Mouse (Mus musculus): ENCODE measurements around the gene Napa. TPM values are rescaled to one million over a fixed set of nuclear protein-coding genes. Genes with fewer than 3 reads are reported as not detected.

Napa gene
- polyA plus RNA-seq, 1 experiment from 2014 or later, result 166 TPM

GRCm38 (mm10) chr7:16061219-16062098 lies 36.8 kb upstream of the Napa start, which contains the start of gene Zfp541:
Gene Zfp541, plus strand, starts transcription at chr7:16061814.
- Histone ChIP-seq H3K27ac (no peak within 1 kb of the TSS), H3K27me3 (peaks cover 44% of the 10 kb centered on the region), H3K4me3 (no peak within 1 kb of the TSS), H3K4me2 (peak within 1 kb of the TSS; percentile 18; the same call in 1 of the 2 replicates), H3K9ac (no peak within 1 kb of the TSS), H3K36me3 (ENCODE audit: poor library complexity, severe bottlenecking) (no peaks in the 10 kb centered on the region), H3K4me1 (no peaks in the 10 kb centered on the region), H3K9me3 (replicated peaks) (peaks cover 8% of the 10 kb centered on the region)
- ATAC-seq, result no peak
- WGBS, result 51% methylated on average over 67 of the region's 80 CpGs

- peaks cover 44% of the 10 kb centered on the region for H3K27me3 ChIP-seq
- H3K9me3 ChIP-seq (replicated peaks), result peaks cover 8% of the 10 kb centered on the region
- no peaks in the 10 kb centered on the region for H3K4me1 ChIP-seq
- no peak overlapping the region for H3K9ac ChIP-seq
- ATAC-seq, result no peak
- no peak overlapping the region for H3K4me2 ChIP-seq
- H3K27ac ChIP-seq, result no peak overlapping the region
- no peaks in the 10 kb centered on the region for H3K36me3 ChIP-seq (ENCODE audit: poor library complexity, severe bottlenecking)
- H3K4me3 ChIP-seq, result no peak overlapping the region
- WGBS, result 81% methylated on average over 15 of the region's 15 CpGs
Observed at GRCm38 (mm10) chr7:16062099-16062420, 36.2 kb upstream of the Napa start.

GRCm38 (mm10) chr7:16063490-16063889 lies 34.8 kb upstream of the Napa start:
- Histone ChIP-seq H3K36me3 (ENCODE audit: poor library complexity, severe bottlenecking) (no peaks in the 10 kb centered on the region), H3K27ac (no peak overlapping the region), H3K4me3 (no peak overlapping the region), H3K27me3 (peaks cover 36% of the 10 kb centered on the region), H3K4me2 (no peak overlapping the region), H3K9ac (no peak overlapping the region), H3K4me1 (no peaks in the 10 kb centered on the region), H3K9me3 (replicated peaks) (peaks cover 8% of the 10 kb centered on the region)
- 40% methylated on average over 4 of the region's 4 CpGs for WGBS
- no peak for ATAC-seq

- Histone ChIP-seq H3K27ac (no peak overlapping the region), H3K4me2 (no peak overlapping the region), H3K4me3 (no peak overlapping the region), H3K9me3 (replicated peaks) (no peaks in the 10 kb centered on the region), H3K9ac (no peak overlapping the region), H3K4me1 (no peaks in the 10 kb centered on the region), H3K36me3 (ENCODE audit: poor library complexity, severe bottlenecking) (no peaks in the 10 kb centered on the region), H3K27me3 (no peaks in the 10 kb centered on the region)
- ATAC-seq, result no peak
Observed at GRCm38 (mm10) chr7:16070846-16071245, 27.4 kb upstream of the Napa start.

GRCm38 (mm10) chr7:16071906-16072305 lies 26.4 kb upstream of the Napa start:
- no peaks in the 10 kb centered on the region for H3K27me3 ChIP-seq
- H3K4me1 ChIP-seq, result no peaks in the 10 kb centered on the region
- 92% methylated on average over 6 of the region's 6 CpGs for WGBS
- no peaks in the 10 kb centered on the region for H3K9me3 ChIP-seq (replicated peaks)
- H3K36me3 ChIP-seq (ENCODE audit: poor library complexity, severe bottlenecking), result no peaks in the 10 kb centered on the region
- H3K27ac ChIP-seq, result no peak overlapping the region
- H3K4me2 ChIP-seq, result no peak overlapping the region
- H3K9ac ChIP-seq, result no peak overlapping the region
- H3K4me3 ChIP-seq, result no peak overlapping the region
- ATAC-seq, result no peak

GRCm38 (mm10) chr7:16079947-16080346 lies 18.3 kb upstream of the Napa start:
- Histone ChIP-seq H3K4me2 (no peak overlapping the region), H3K4me3 (no peak overlapping the region), H3K27me3 (peaks cover 8% of the 10 kb centered on the region), H3K9ac (no peak overlapping the region), H3K9me3 (replicated peaks) (no peaks in the 10 kb centered on the region), H3K4me1 (no peaks in the 10 kb centered on the region), H3K36me3 (ENCODE audit: poor library complexity, severe bottlenecking) (no peaks in the 10 kb centered on the region), H3K27ac (no peak overlapping the region)
- 63% methylated on average over 1 of the region's 1 CpGs for WGBS
- ATAC-seq, result no peak

- no peak overlapping the region for H3K9ac ChIP-seq
- H3K4me1 ChIP-seq, result no peaks in the 10 kb centered on the region
- H3K27me3 ChIP-seq, result peaks cover 8% of the 10 kb centered on the region
- WGBS, result 68% methylated on average over 4 of the region's 4 CpGs
- no peak overlapping the region for H3K4me2 ChIP-seq
- H3K27ac ChIP-seq, result no peak overlapping the region
- no peak overlapping the region for H3K4me3 ChIP-seq
- H3K9me3 ChIP-seq (replicated peaks), result no peaks in the 10 kb centered on the region
- no peak for ATAC-seq
- no peaks in the 10 kb centered on the region for H3K36me3 ChIP-seq (ENCODE audit: poor library complexity, severe bottlenecking)
Observed at GRCm38 (mm10) chr7:16080581-16080980, 17.7 kb upstream of the Napa start.

GRCm38 (mm10) chr7:16083361-16083760 lies 14.9 kb upstream of the Napa start:
- peaks cover 8% of the 10 kb centered on the region for H3K27me3 ChIP-seq
- H3K36me3 ChIP-seq (ENCODE audit: poor library complexity, severe bottlenecking), result no peaks in the 10 kb centered on the region
- H3K4me2 ChIP-seq, result no peak overlapping the region
- 62% methylated on average over 4 of the region's 4 CpGs for WGBS
- no peak for ATAC-seq
- H3K9me3 ChIP-seq (replicated peaks), result no peaks in the 10 kb centered on the region
- H3K9ac ChIP-seq, result no peak overlapping the region
- H3K4me3 ChIP-seq, result no peak overlapping the region
- H3K27ac ChIP-seq, result no peak overlapping the region
- H3K4me1 ChIP-seq, result no peaks in the 10 kb centered on the region

GRCm38 (mm10) chr7:16087587-16087986 lies 10.7 kb upstream of the Napa start:
- Histone ChIP-seq H3K4me3 (no peak overlapping the region), H3K9me3 (replicated peaks) (no peaks in the 10 kb centered on the region), H3K4me1 (no peaks in the 10 kb centered on the region), H3K27me3 (peaks cover 8% of the 10 kb centered on the region; the same call in 1 of the 2 replicates), H3K27ac (no peak overlapping the region), H3K9ac (no peak overlapping the region), H3K36me3 (ENCODE audit: poor library complexity, severe bottlenecking) (no peaks in the 10 kb centered on the region), H3K4me2 (no peak overlapping the region)
- no peak for ATAC-seq
- 88% methylated on average over 2 of the region's 2 CpGs for WGBS

- H3K4me3 ChIP-seq, result no peak overlapping the region
- peaks cover 10% of the 10 kb centered on the region; the same call in 1 of the 2 replicates for H3K27me3 ChIP-seq
- H3K27ac ChIP-seq, result no peak overlapping the region
- no peak for ATAC-seq
- H3K9ac ChIP-seq, result no peak overlapping the region
- peaks cover 8% of the 10 kb centered on the region for H3K4me1 ChIP-seq
- WGBS, result 54% methylated on average over 3 of the region's 3 CpGs
- no peaks in the 10 kb centered on the region for H3K9me3 ChIP-seq (replicated peaks)
- no peaks in the 10 kb centered on the region for H3K36me3 ChIP-seq (ENCODE audit: poor library complexity, severe bottlenecking)
- no peak overlapping the region for H3K4me2 ChIP-seq
Observed at GRCm38 (mm10) chr7:16094592-16094991, 3.7 kb upstream of the Napa start.

- H3K4me1 ChIP-seq, result peaks cover 29% of the 10 kb centered on the region
- no peak overlapping the region for H3K27ac ChIP-seq
- peaks cover 36% of the 10 kb centered on the region for H3K36me3 ChIP-seq (ENCODE audit: poor library complexity, severe bottlenecking)
- 90% methylated on average over 4 of the region's 4 CpGs for whole genome bisulfite sequencing
- H3K4me2 ChIP-seq, result peak overlapping the region; percentile 99
- H3K27me3 ChIP-seq, result no peaks in the 10 kb centered on the region
- H3K9me3 ChIP-seq (replicated peaks), result no peaks in the 10 kb centered on the region
- H3K4me3 ChIP-seq, result peak overlapping the region; percentile 90; the same call in 1 of the 2 replicates
- ATAC-seq, result no peak
- peak overlapping the region; percentile 98 for H3K9ac ChIP-seq
Observed at GRCm38 (mm10) chr7:16099901-16100300, 1.6 kb downstream of the Napa start.

GRCm38 (mm10) chr7:16101081-16101480 lies 2.8 kb downstream of the Napa start:
- H3K36me3 ChIP-seq (ENCODE audit: poor library complexity, severe bottlenecking), result peaks cover 36% of the 10 kb centered on the region
- H3K9ac ChIP-seq, result no peak overlapping the region
- no peak for ATAC-seq
- peaks cover 29% of the 10 kb centered on the region for H3K4me1 ChIP-seq
- H3K9me3 ChIP-seq (replicated peaks), result no peaks in the 10 kb centered on the region
- H3K4me3 ChIP-seq, result no peak overlapping the region
- 82% methylated on average over 7 of the region's 7 CpGs for whole genome bisulfite sequencing
- no peak overlapping the region for H3K27ac ChIP-seq
- no peak overlapping the region for H3K4me2 ChIP-seq
- no peaks in the 10 kb centered on the region for H3K27me3 ChIP-seq

Data from forebrain, embryonic 13.5 days (tissue).